Mouse (Mus musculus): ENCODE measurements at regions not wholly inside any gene's neighbourhood (a gene's known extent, or its start where the extent isn't known, plus 50 kb on each side); places are given as distances from the start of the nearest gene placed in this dataset.

DNA sequence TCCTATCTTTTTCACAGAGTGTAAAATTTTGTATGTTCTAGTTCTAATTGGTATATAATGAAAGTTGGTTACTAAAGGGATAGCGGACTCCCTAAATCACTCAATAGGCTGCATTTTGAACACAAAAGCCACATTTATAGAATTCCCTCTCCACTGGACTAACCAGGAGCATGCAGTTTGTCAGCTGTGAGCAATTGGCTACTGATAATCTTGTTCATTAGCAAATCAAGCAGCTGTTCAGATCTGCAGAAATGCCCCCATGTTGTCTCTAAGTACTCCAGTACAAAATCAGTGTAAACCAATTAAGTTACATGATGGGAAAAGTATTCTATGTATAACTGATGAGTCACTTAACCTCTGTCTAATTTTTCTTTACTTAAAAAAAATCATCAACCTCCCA, 1051.7 kb upstream of the Nr2f1 start:
- no peak for DNase-seq
- intact Hi-C loops (cut with DNase I), result no loop called here

Measured in heart, postnatal 14 days (tissue).